Mouse (Mus musculus): Measurements from ENCODE around the gene Tjp1. TPM values are rescaled to one million over a fixed set of nuclear protein-coding genes. Genes with fewer than 3 reads are reported as not detected.

Tjp1 gene
- polyA plus RNA-seq, 1 experiment from 2014 or later = 28.3 TPM

DNA sequence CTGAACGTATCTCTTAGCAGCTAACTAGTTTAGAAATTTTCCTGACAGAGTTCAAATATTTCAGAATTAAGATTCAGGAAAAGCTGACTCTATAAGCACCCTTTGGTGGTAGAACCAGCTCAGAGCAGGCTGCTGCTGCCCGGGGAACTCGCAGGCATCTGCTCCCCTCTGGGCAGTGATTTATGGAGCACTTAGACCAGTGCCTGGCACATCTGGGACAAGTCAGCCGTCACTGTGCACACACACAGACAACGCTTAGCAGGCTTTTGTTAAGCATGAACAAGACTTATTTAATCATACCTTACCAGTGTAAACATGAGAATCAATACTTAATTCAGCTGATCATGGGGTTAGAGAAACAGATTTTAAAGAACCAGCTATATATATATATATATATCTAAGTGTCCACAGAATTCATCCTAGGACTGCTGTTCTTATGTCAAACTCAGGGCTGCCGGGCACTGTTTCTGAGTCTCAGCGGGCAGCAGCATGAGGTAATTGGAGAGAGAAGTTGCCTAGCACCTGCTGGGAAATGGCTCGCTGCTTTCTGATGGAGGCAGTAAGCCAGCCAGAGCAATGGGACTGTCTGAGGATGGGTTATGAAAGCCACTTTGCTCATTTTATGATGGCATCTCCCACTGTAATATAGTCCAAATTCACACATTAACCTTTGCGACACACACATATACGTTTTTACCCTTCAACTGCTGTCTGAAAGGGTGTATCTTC lies 14.0 kb downstream of the Tjp1 start:
- no peaks in the 10 kb centered on the region for H3K27me3 ChIP-seq (ENCODE audit: insufficient read depth, low read length)
- no peaks in the 10 kb centered on the region for H3K4me1 ChIP-seq (replicated peaks; ENCODE audit: insufficient read depth, low read length)
- DNase-seq (ENCODE audit: low spot score) (peak; percentile 24), ATAC-seq (replicated peaks; ENCODE audit: low FRiP score, low read depth) (no peak)
- H3K9me3 ChIP-seq (replicated peaks; ENCODE audit: low read length) = no peaks in the 10 kb centered on the region
- no peak overlapping the region for H3K4me2 ChIP-seq (ENCODE audit: low read length)
- H3K9ac ChIP-seq (ENCODE audit: low read depth, low read length) = no peak overlapping the region
- WGBS = 30% methylated on average over 10 of the region's 10 CpGs
- no peak overlapping the region for H3K4me3 ChIP-seq (replicated peaks; ENCODE audit: low read depth, low read length)
- H3K27ac ChIP-seq = no peak overlapping the region
- no peaks in the 10 kb centered on the region for H3K36me3 ChIP-seq (ENCODE audit: insufficient read depth, low read length)
- TF ChIP-seq CTCF (IDR thresholded peaks at IDR 0.05; ENCODE audit: low read depth) = no peak

DNA sequence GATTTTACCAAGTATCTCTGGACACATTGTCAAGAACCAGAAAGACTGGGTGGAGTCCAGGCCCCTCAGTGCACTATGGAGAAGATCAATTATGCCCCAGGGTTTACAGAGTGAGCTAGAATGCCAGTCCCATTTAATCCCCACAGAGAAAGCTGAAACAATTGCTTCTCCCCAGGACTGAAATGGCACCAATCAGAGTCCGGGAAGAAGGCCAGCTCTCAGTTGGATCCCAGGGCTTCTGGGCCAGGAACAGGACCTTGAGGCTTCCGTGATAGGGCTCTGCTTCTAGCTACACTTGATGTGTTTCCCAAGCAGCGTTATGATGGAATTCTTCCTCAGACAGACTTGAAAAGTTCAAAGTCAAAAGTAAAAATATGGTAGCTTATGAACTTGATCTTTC lies 18.2 kb downstream of the Tjp1 start:
- WGBS = 85% methylated on average over 3 of the region's 3 CpGs
- no peaks in the 10 kb centered on the region for H3K27me3 ChIP-seq (ENCODE audit: insufficient read depth, low read length)
- H3K9ac ChIP-seq (ENCODE audit: low read depth, low read length) = no peak overlapping the region
- no peak overlapping the region for H3K27ac ChIP-seq
- H3K9me3 ChIP-seq (replicated peaks; ENCODE audit: low read length) = no peaks in the 10 kb centered on the region
- ATAC-seq (replicated peaks; ENCODE audit: low FRiP score, low read depth) (no peak), DNase-seq (ENCODE audit: low spot score) (no peak)
- H3K4me2 ChIP-seq (ENCODE audit: low read length) = no peak overlapping the region
- H3K4me1 ChIP-seq (replicated peaks; ENCODE audit: insufficient read depth, low read length) = no peaks in the 10 kb centered on the region
- no peaks in the 10 kb centered on the region for H3K36me3 ChIP-seq (ENCODE audit: insufficient read depth, low read length)
- no peak overlapping the region for H3K4me3 ChIP-seq (replicated peaks; ENCODE audit: low read depth, low read length)
- no peak for TF ChIP-seq CTCF (IDR thresholded peaks at IDR 0.05; ENCODE audit: low read depth)

DNA sequence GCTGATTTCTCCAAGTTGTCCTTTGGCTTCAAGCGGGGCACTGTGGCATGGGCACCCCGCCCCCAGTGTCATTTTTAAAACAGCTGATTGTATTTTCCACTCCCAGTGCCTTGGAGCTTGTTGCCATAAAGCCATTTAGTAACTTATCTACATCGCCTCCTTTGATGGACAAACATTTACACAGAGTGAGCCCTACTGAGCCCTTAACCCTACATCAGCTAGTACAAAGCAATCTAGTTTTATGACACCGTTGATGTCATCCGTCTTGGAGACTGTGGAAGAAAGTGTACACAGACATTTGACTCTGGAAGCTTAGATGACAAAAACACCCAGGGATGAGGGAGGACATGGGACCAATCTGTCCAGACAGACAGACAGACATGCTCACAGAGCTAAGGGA lies 20.2 kb downstream of the Tjp1 start:
- Histone ChIP-seq H3K4me3 (replicated peaks; ENCODE audit: low read depth, low read length) (no peak overlapping the region), H3K4me1 (replicated peaks; ENCODE audit: insufficient read depth, low read length) (no peaks in the 10 kb centered on the region), H3K9ac (ENCODE audit: low read depth, low read length) (no peak overlapping the region), H3K27ac (no peak overlapping the region), H3K9me3 (replicated peaks; ENCODE audit: low read length) (no peaks in the 10 kb centered on the region), H3K27me3 (ENCODE audit: insufficient read depth, low read length) (no peaks in the 10 kb centered on the region), H3K36me3 (ENCODE audit: insufficient read depth, low read length) (no peaks in the 10 kb centered on the region), H3K4me2 (ENCODE audit: low read length) (no peak overlapping the region)
- TF ChIP-seq CTCF (IDR thresholded peaks at IDR 0.05; ENCODE audit: low read depth) = no peak
- DNase-seq (ENCODE audit: low spot score) (no peak), ATAC-seq (replicated peaks; ENCODE audit: low FRiP score, low read depth) (no peak)
- 69% methylated on average over 5 of the region's 5 CpGs for WGBS

DNA sequence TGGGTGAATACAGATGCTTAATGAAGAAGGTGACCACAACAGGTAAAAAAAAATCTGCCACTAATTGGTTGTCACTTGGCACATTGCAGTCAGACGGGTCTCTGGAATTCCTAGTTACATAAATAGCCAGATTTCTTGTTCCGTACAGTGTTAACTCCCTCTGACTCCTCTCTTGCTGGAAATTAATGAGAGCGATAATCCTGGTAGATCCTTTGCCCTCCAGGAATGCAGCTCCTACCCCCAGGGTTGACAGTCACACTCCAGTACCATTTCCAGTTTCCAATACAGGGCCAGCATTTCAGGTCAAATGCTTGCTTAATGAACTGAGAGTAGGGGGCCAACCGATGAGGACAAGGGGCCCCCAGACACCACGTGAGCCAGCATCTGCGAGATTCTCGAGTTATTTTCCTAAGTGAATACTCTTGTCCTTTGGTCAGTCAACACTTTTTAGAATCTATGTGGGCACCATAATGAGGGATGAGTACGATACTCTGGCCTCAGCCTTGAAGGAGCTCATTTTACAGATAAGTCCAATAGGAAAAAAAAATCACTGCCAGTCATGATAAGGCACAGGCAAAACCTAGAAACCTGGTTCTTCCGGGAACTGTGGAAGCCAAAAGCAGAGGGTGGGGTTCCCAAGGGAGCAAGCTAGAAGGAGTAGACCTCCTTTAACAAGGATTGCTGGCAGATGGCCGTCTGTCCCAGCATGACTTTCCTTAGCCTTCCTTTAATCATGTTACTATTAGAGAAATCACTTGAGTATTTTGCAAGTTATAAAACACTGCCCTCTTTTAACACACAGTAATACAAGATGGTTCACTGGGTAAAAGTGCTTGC lies 24.9 kb downstream of the Tjp1 start:
- H3K27ac ChIP-seq = no peak overlapping the region
- 0 out of 2 replicates have a peak, but pooled peaks cover 4% of the 10 kb centered on the region for H3K4me1 ChIP-seq (replicated peaks; ENCODE audit: insufficient read depth, low read length)
- ATAC-seq (replicated peaks; ENCODE audit: low FRiP score, low read depth) = no peak
- no peak for TF ChIP-seq CTCF (IDR thresholded peaks at IDR 0.05; ENCODE audit: low read depth)
- no peak for DNase-seq (ENCODE audit: low spot score)
- H3K9me3 ChIP-seq (replicated peaks; ENCODE audit: low read length) = no peaks in the 10 kb centered on the region
- WGBS = 43% methylated on average over 10 of the region's 10 CpGs
- no peak overlapping the region for H3K4me2 ChIP-seq (ENCODE audit: low read length)
- no peaks in the 10 kb centered on the region for H3K27me3 ChIP-seq (ENCODE audit: insufficient read depth, low read length)
- no peaks in the 10 kb centered on the region for H3K36me3 ChIP-seq (ENCODE audit: insufficient read depth, low read length)
- no peak overlapping the region for H3K4me3 ChIP-seq (replicated peaks; ENCODE audit: low read depth, low read length)
- no peak overlapping the region for H3K9ac ChIP-seq (ENCODE audit: low read depth, low read length)

DNA sequence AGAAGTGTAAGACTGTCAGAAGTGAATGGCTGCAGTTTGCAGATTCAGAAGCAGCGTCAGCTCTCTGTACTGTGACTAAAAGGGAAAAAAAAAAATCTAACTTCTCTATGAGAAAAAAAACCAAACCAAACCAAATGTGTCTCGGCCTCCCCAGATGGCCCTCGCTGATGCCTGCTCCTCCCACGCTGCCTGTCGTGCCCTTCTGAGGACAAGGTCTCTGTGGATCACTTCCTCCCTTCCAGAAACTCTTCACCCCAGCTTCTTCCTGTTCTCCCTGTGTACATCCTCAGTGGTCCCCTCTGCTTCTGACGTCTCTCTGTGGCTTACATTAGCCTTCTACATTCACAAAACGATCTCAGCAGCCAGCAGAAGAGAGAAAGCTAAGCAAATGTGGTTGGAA lies 26.8 kb downstream of the Tjp1 start:
- H3K4me3 ChIP-seq (replicated peaks; ENCODE audit: low read depth, low read length) = no peak overlapping the region

DNA sequence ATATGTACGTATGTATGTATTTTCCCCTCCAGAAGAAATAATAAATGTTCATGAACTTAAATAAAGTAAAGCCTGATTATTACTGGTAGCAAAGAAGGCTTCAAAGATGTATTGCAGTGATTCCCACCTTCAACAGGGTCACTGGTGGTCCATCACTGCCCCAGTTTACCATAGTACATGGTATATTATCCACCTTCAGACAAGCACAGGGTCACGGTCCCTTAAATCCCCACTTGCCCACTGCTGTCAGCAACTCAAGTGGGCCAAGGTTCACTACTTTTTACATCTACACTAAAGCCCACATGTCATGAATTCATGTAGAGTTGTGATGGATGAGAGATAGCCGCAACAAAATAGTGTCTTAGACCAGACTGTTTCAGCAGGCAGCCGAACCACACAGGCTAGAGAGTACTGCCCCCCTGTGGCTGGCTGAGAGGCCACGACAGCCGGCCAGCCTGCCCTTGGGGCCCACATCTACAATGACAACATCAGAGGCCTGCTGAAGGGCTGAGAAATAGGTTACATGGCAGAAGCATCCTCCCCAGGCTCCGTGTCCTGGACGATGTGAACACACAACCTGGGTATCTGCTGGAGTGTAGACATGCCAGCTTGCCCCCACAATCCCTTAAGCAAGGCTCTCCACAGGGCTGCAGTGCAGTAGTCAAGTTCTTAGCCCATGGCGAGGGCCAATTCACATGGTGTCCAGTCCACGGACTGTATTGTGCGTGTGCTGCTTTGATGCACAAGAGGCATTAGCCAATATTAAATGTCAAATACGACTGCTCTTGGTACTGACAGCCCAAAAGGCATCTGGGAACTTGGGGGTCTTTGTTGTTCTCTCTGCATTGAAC lies 29.6 kb downstream of the Tjp1 start:
- ATAC-seq (replicated peaks; ENCODE audit: low FRiP score, low read depth) = peak; percentile 65; the same call in 1 of the 2 replicates
- 52% methylated on average over 12 of the region's 12 CpGs for WGBS
- DNase-seq (ENCODE audit: low spot score) = peak; percentile 87

More for the DNA sequence above, 26.8 kb downstream of the Tjp1 start:
- Histone ChIP-seq H3K4me1 (replicated peaks; ENCODE audit: insufficient read depth, low read length) (0 out of 2 replicates have a peak, but pooled peaks cover 4% of the 10 kb centered on the region), H3K9ac (ENCODE audit: low read depth, low read length) (no peak overlapping the region), H3K27ac (no peak overlapping the region), H3K9me3 (replicated peaks; ENCODE audit: low read length) (no peaks in the 10 kb centered on the region), H3K4me2 (ENCODE audit: low read length) (no peak overlapping the region; the same call in 1 of the 2 replicates), H3K36me3 (ENCODE audit: insufficient read depth, low read length) (no peaks in the 10 kb centered on the region), H3K27me3 (ENCODE audit: insufficient read depth, low read length) (no peaks in the 10 kb centered on the region)
- no peak for ATAC-seq (replicated peaks; ENCODE audit: low FRiP score, low read depth)
- peak; percentile 56 for DNase-seq (ENCODE audit: low spot score)
- no peak for TF ChIP-seq CTCF (IDR thresholded peaks at IDR 0.05; ENCODE audit: low read depth)
- WGBS = 14% methylated on average over 7 of the region's 7 CpGs

More for the DNA sequence above, 29.6 kb downstream of the Tjp1 start:
- Histone ChIP-seq H3K4me1 (replicated peaks; ENCODE audit: insufficient read depth, low read length) (0 out of 2 replicates have a peak, but pooled peaks cover 4% of the 10 kb centered on the region), H3K9ac (ENCODE audit: low read depth, low read length) (no peak overlapping the region), H3K27me3 (ENCODE audit: insufficient read depth, low read length) (no peaks in the 10 kb centered on the region), H3K36me3 (ENCODE audit: insufficient read depth, low read length) (no peaks in the 10 kb centered on the region), H3K9me3 (replicated peaks; ENCODE audit: low read length) (no peaks in the 10 kb centered on the region), H3K4me3 (replicated peaks; ENCODE audit: low read depth, low read length) (no peak overlapping the region), H3K4me2 (ENCODE audit: low read length) (no peak overlapping the region), H3K27ac (no peak overlapping the region)
- peak; percentile 89 for TF ChIP-seq CTCF (IDR thresholded peaks at IDR 0.05; ENCODE audit: low read depth)
